Mouse (Mus musculus): ENCODE measurements around the gene Ankrd63.

DNA sequence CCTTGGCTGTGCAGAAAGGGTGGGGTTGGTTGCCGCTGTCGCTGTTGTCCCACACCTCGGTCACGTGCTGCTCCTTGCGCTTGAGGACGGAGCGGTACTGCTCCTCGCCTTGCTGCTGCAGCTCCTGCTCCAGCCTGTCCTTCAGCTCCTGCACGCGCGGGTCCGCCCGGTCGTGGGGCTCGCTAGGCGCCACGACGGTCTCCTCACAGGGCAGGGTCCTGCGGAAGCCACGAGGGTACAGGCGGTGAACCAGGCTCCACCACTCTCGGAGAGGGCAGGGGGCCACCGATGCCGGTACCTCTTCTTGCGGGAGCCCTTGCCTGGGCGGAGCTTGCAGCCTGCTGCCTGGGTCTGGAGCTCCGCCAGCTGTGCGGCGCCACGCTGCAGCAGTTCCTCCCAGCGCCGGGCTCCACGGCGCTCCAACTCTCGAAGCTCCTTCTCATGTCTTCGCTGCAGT, 7.3 kb upstream of the Ankrd63 start:
- TF ChIP-seq CTCF (IDR thresholded peaks at IDR 0.05; ENCODE audit: control insufficient read depth, insufficient read depth, insufficient replicate concordance, low read depth, low read length) (no peak), POLR2A (IDR thresholded peaks at IDR 0.05; ENCODE audit: control insufficient read depth, low read depth, low read length) (no peak)

Data from testis, adult 2 months (tissue).